Mouse (Mus musculus): ENCODE results near the gene Lancl1. TPM values are rescaled to one million over a fixed set of nuclear protein-coding genes. Genes with fewer than 3 reads are reported as not detected.

The Lancl1 gene
- total and polyA plus RNA-seq, 2 experiments: 25.5 to 39.2 TPM

DNA sequence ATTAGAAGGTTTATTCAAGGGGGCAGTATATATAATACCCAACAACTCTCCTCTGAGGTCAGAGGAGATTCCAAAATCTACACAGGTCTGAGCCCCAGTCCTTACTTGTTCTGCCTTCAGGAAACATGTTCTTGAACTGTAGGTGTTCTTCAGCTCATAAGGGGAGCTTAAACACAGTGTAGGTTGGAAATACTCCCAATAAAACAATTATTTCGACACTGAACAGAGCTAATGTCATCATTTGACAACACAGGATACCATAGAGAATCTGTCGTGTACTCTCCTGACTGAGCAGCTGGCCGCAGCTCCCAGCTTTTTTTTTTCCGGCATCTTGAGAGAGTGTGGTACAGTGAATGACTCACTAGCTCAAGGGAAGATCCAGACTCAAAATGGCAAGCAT lies 52.8 kb downstream of the Lancl1 start:
- WGBS: 63% methylated on average over 4 of the region's 4 CpGs
- H3K9ac ChIP-seq (ENCODE audit: low read depth, low read length): no peak overlapping the region
- no peaks in the 10 kb centered on the region for H3K4me1 ChIP-seq (ENCODE audit: control insufficient read depth, insufficient read depth, low read length)
- no peak overlapping the region for H3K27ac ChIP-seq (replicated peaks; ENCODE audit: insufficient read depth, low read depth, low read length)
- no peaks in the 10 kb centered on the region for H3K79me2 ChIP-seq (ENCODE audit: control insufficient read depth, insufficient read depth, low read length)
- no peaks in the 10 kb centered on the region for H3K27me3 ChIP-seq (ENCODE audit: control insufficient read depth, insufficient read depth, low read length)
- H3K4me3 ChIP-seq (ENCODE audit: insufficient read depth, low read depth, low read length): no peak overlapping the region
- no peak for DNase-seq (ENCODE audit: extremely low read depth, low read depth, low spot score)
- TF ChIP-seq POLR2A (IDR thresholded peaks at IDR 0.05; ENCODE audit: extremely low read depth, insufficient read depth, low read length) (no peak), CTCF (IDR thresholded peaks at IDR 0.05; ENCODE audit: low read depth, low read length) (no peak)
- no peaks in the 10 kb centered on the region for H3K36me3 ChIP-seq (ENCODE audit: control insufficient read depth, insufficient read depth, low read length)

DNA sequence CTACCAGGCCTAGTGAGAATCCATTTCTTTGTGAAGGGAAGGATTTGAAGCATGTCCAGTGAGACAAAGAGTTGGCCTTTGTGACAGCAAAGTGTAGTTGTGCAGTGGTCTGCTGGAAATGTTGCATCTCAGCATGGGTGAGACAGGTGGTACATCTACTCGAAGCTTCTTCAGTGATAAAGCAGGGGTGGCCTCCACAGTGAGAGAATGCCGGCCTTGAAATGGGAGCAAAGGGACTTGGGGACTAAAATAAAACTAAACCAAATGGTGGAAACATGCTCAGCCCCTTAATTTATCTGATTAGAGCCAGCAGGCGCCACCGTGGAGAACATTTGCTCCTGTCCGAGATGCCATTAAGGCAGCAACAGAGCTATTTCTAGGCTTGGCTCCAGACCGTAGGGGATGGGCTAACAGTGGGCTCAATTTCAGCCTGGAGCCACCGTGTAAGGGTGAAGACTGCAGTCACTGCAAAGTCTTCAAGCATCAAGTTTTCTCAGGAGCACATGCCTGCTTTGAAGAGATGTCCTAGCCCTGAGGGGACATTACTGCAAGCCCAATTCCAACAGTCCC lies 53.5 kb downstream of the Lancl1 start:
- DNase-seq (ENCODE audit: extremely low read depth, low read depth, low spot score): no peak
- Histone ChIP-seq H3K4me3 (ENCODE audit: insufficient read depth, low read depth, low read length) (no peak overlapping the region), H3K36me3 (ENCODE audit: control insufficient read depth, insufficient read depth, low read length) (no peaks in the 10 kb centered on the region), H3K79me2 (ENCODE audit: control insufficient read depth, insufficient read depth, low read length) (no peaks in the 10 kb centered on the region), H3K27ac (replicated peaks; ENCODE audit: insufficient read depth, low read depth, low read length) (no peak overlapping the region), H3K4me1 (ENCODE audit: control insufficient read depth, insufficient read depth, low read length) (no peaks in the 10 kb centered on the region), H3K9ac (ENCODE audit: low read depth, low read length) (no peak overlapping the region), H3K27me3 (ENCODE audit: control insufficient read depth, insufficient read depth, low read length) (no peaks in the 10 kb centered on the region)
- TF ChIP-seq CTCF (IDR thresholded peaks at IDR 0.05; ENCODE audit: low read depth, low read length) (no peak), POLR2A (IDR thresholded peaks at IDR 0.05; ENCODE audit: extremely low read depth, insufficient read depth, low read length) (no peak)
- 85% methylated on average over 7 of the region's 7 CpGs for WGBS

DNA sequence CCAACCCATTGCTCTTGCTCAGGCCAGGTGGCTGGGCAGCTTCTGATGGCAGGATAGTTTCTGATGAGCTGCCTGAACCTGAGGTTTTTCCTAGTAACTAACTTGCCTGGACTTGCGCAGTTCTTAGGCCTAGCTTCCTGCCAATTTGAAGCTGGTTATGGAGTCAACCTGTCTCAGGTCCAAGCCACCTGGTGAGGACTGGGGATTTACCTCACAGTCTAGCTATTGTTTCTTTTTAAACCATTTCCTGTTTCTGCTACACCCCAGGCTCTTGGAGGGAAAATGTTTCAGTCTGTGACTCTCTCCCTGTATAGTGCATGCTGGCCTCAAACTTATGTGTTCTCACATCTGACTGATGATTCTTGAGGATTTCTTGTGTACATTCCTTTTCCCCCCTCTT lies 58.5 kb downstream of the Lancl1 start:
- Histone ChIP-seq H3K27ac (replicated peaks; ENCODE audit: insufficient read depth, low read depth, low read length) (no peak overlapping the region), H3K27me3 (ENCODE audit: control insufficient read depth, insufficient read depth, low read length) (no peaks in the 10 kb centered on the region), H3K4me3 (ENCODE audit: insufficient read depth, low read depth, low read length) (no peak overlapping the region), H3K79me2 (ENCODE audit: control insufficient read depth, insufficient read depth, low read length) (no peaks in the 10 kb centered on the region), H3K36me3 (ENCODE audit: control insufficient read depth, insufficient read depth, low read length) (no peaks in the 10 kb centered on the region), H3K4me1 (ENCODE audit: control insufficient read depth, insufficient read depth, low read length) (no peaks in the 10 kb centered on the region), H3K9ac (ENCODE audit: low read depth, low read length) (no peak overlapping the region)
- TF ChIP-seq POLR2A (IDR thresholded peaks at IDR 0.05; ENCODE audit: extremely low read depth, insufficient read depth, low read length) (no peak), CTCF (IDR thresholded peaks at IDR 0.05; ENCODE audit: low read depth, low read length) (no peak)
- no peak for DNase-seq (ENCODE audit: extremely low read depth, low read depth, low spot score)
- 96% methylated on average over 1 of the region's 1 CpGs for WGBS

DNA sequence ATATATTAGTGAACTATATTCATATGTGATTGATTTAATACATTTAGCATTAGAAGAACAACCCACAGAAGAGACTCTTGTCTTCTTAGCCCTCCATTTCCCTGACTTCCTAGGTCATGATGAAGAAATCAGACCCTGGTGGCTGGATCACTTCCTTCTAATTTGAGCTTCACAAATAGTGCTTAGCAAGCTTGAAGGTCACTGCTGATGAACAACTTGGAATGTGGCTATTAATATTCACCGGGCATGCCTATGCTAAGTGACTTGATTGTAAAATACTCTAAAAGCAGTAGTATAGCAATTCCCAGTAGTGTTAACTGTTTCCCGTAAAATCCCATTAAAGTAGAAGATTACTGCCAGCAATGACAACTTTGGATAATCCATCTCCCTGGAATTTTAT lies 63.2 kb downstream of the Lancl1 start:
- H3K27ac ChIP-seq (replicated peaks; ENCODE audit: insufficient read depth, low read depth, low read length): no peak overlapping the region
- 91% methylated on average over 2 of the region's 2 CpGs for WGBS
- TF ChIP-seq POLR2A (IDR thresholded peaks at IDR 0.05; ENCODE audit: extremely low read depth, insufficient read depth, low read length) (no peak), CTCF (IDR thresholded peaks at IDR 0.05; ENCODE audit: low read depth, low read length) (no peak)
- no peak overlapping the region for H3K4me3 ChIP-seq (ENCODE audit: insufficient read depth, low read depth, low read length)
- no peaks in the 10 kb centered on the region for H3K27me3 ChIP-seq (ENCODE audit: control insufficient read depth, insufficient read depth, low read length)
- H3K79me2 ChIP-seq (ENCODE audit: control insufficient read depth, insufficient read depth, low read length): no peaks in the 10 kb centered on the region
- DNase-seq (ENCODE audit: extremely low read depth, low read depth, low spot score): no peak
- no peaks in the 10 kb centered on the region for H3K4me1 ChIP-seq (ENCODE audit: control insufficient read depth, insufficient read depth, low read length)
- H3K36me3 ChIP-seq (ENCODE audit: control insufficient read depth, insufficient read depth, low read length): no peaks in the 10 kb centered on the region
- no peak overlapping the region for H3K9ac ChIP-seq (ENCODE audit: low read depth, low read length)

- Histone ChIP-seq H3K79me2 (ENCODE audit: control insufficient read depth, insufficient read depth, low read length) (no peaks in the 10 kb centered on the region), H3K27ac (replicated peaks; ENCODE audit: insufficient read depth, low read depth, low read length) (no peak overlapping the region), H3K36me3 (ENCODE audit: control insufficient read depth, insufficient read depth, low read length) (no peaks in the 10 kb centered on the region), H3K9ac (ENCODE audit: low read depth, low read length) (no peak overlapping the region), H3K4me3 (ENCODE audit: insufficient read depth, low read depth, low read length) (no peak overlapping the region), H3K4me1 (ENCODE audit: control insufficient read depth, insufficient read depth, low read length) (no peaks in the 10 kb centered on the region), H3K27me3 (ENCODE audit: control insufficient read depth, insufficient read depth, low read length) (no peaks in the 10 kb centered on the region)
- no peak for DNase-seq (ENCODE audit: extremely low read depth, low read depth, low spot score)
- no peak for TF ChIP-seq POLR2A (IDR thresholded peaks at IDR 0.05; ENCODE audit: extremely low read depth, insufficient read depth, low read length)
- TF ChIP-seq CTCF (IDR thresholded peaks at IDR 0.05; ENCODE audit: low read depth, low read length): no peak
- 64% methylated on average over 4 of the region's 4 CpGs for WGBS
Observed at GRCm38 (mm10) chr1:66964857-66965256, 73.8 kb downstream of the Lancl1 start.

GRCm38 (mm10) chr1:66960536-66961243 lies 78.0 kb downstream of the Lancl1 start:
- Histone ChIP-seq H3K36me3 (ENCODE audit: control insufficient read depth, insufficient read depth, low read length) (no peaks in the 10 kb centered on the region), H3K4me1 (ENCODE audit: control insufficient read depth, insufficient read depth, low read length) (no peaks in the 10 kb centered on the region), H3K4me3 (ENCODE audit: insufficient read depth, low read depth, low read length) (no peak overlapping the region), H3K27me3 (ENCODE audit: control insufficient read depth, insufficient read depth, low read length) (no peaks in the 10 kb centered on the region), H3K79me2 (ENCODE audit: control insufficient read depth, insufficient read depth, low read length) (no peaks in the 10 kb centered on the region), H3K27ac (replicated peaks; ENCODE audit: insufficient read depth, low read depth, low read length) (no peak overlapping the region), H3K9ac (ENCODE audit: low read depth, low read length) (no peak overlapping the region)
- no peak for TF ChIP-seq CTCF (IDR thresholded peaks at IDR 0.05; ENCODE audit: low read depth, low read length)
- WGBS: 66% methylated on average over 8 of the region's 8 CpGs
- no peak for DNase-seq (ENCODE audit: extremely low read depth, low read depth, low spot score)
